Mouse (Mus musculus): ENCODE measurements around the gene Lin28b. TPM values are rescaled to one million over a fixed set of nuclear protein-coding genes. Genes with fewer than 3 reads are reported as not detected.

Lin28b gene
- polyA plus RNA-seq (2016; fragmentation: Nextera tagmentation; extraction: Ambion mirVana): 19.9 and 40.8 TPM in 2 replicates

- Histone ChIP-seq H3K27ac (peak within 1 kb of the TSS; percentile 96), H3K4me1 (replicated peaks) (peaks cover 6% of the 10 kb centered on the region; the same call in 1 of the 2 replicates), H3K9me3 (no peaks in the 10 kb centered on the region), H3K27me3 (ENCODE audit: insufficient read depth, poor library complexity, severe bottlenecking) (no peaks in the 10 kb centered on the region), H3K4me3 (peak within 1 kb of the TSS; percentile 82), H3K36me3 (no peaks in the 10 kb centered on the region)
- DNase-seq (ENCODE audit: low spot score): peak; percentile 79
- under 1% methylated on average over 131 of the region's 139 CpGs for WGBS
Measured at GRCm38 (mm10) chr10:45485761-45486602, at the start of gene Lin28b. Gene Lin28b, minus strand, starts transcription at chr10:45486395.

- no peaks in the 10 kb centered on the region for H3K27me3 ChIP-seq (ENCODE audit: insufficient read depth, poor library complexity, severe bottlenecking)
- no peak for DNase-seq (ENCODE audit: low spot score)
- H3K27ac ChIP-seq: no peak overlapping the region
- no peaks in the 10 kb centered on the region for H3K9me3 ChIP-seq
- H3K4me1 ChIP-seq (replicated peaks): no peaks in the 10 kb centered on the region
- H3K4me3 ChIP-seq: no peak overlapping the region
- WGBS: 71% methylated on average over 2 of the region's 2 CpGs
- H3K36me3 ChIP-seq: no peaks in the 10 kb centered on the region
Measured at GRCm38 (mm10) chr10:45511764-45512163, 25.6 kb upstream of the Lin28b start.

- no peaks in the 10 kb centered on the region for H3K4me1 ChIP-seq (replicated peaks)
- no peak overlapping the region for H3K27ac ChIP-seq
- 90% methylated on average over 3 of the region's 3 CpGs for WGBS
- no peaks in the 10 kb centered on the region for H3K9me3 ChIP-seq
- no peaks in the 10 kb centered on the region for H3K36me3 ChIP-seq
- H3K27me3 ChIP-seq (ENCODE audit: insufficient read depth, poor library complexity, severe bottlenecking): no peaks in the 10 kb centered on the region
- DNase-seq (ENCODE audit: low spot score): no peak
- no peak overlapping the region for H3K4me3 ChIP-seq
Measured at GRCm38 (mm10) chr10:45510662-45511061, 24.5 kb upstream of the Lin28b start.

GRCm38 (mm10) chr10:45500259-45500658, 14.1 kb upstream of the Lin28b start:
- Histone ChIP-seq H3K36me3 (no peaks in the 10 kb centered on the region), H3K27me3 (ENCODE audit: insufficient read depth, poor library complexity, severe bottlenecking) (no peaks in the 10 kb centered on the region), H3K27ac (no peak overlapping the region), H3K9me3 (no peaks in the 10 kb centered on the region), H3K4me1 (replicated peaks) (no peaks in the 10 kb centered on the region), H3K4me3 (no peak overlapping the region)
- DNase-seq (ENCODE audit: low spot score): no peak
- WGBS: 91% methylated on average over 1 of the region's 1 CpGs

- peaks cover 6% of the 10 kb centered on the region; the same call in 1 of the 2 replicates for H3K4me1 ChIP-seq (replicated peaks)
- peak overlapping the region; percentile 96 for H3K27ac ChIP-seq
- no peaks in the 10 kb centered on the region for H3K9me3 ChIP-seq
- peak; percentile 86 for DNase-seq (ENCODE audit: low spot score)
- peak overlapping the region; percentile 82 for H3K4me3 ChIP-seq
- H3K27me3 ChIP-seq (ENCODE audit: insufficient read depth, poor library complexity, severe bottlenecking): no peaks in the 10 kb centered on the region
- under 1% methylated on average over 40 of the region's 40 CpGs for WGBS
- H3K36me3 ChIP-seq: no peaks in the 10 kb centered on the region
Measured at GRCm38 (mm10) chr10:45486603-45486946, 380 bp upstream of the Lin28b start.

- under 1% methylated on average over 32 of the region's 32 CpGs for WGBS
- DNase-seq (ENCODE audit: low spot score): no peak
- no peaks in the 10 kb centered on the region for H3K9me3 ChIP-seq
Measured at GRCm38 (mm10) chr10:45485226-45485760, 902 bp downstream of the Lin28b start.

GRCm38 (mm10) chr10:45483210-45483609, 3.0 kb downstream of the Lin28b start:
- H3K9me3 ChIP-seq: no peaks in the 10 kb centered on the region
- no peak overlapping the region for H3K27ac ChIP-seq
- peaks cover 6% of the 10 kb centered on the region; the same call in 1 of the 2 replicates for H3K4me1 ChIP-seq (replicated peaks)
- 64% methylated on average over 2 of the region's 2 CpGs for WGBS
- no peaks in the 10 kb centered on the region for H3K36me3 ChIP-seq
- peak; percentile 26 for DNase-seq (ENCODE audit: low spot score)
- no peak overlapping the region for H3K4me3 ChIP-seq
- H3K27me3 ChIP-seq (ENCODE audit: insufficient read depth, poor library complexity, severe bottlenecking): no peaks in the 10 kb centered on the region

More at GRCm38 (mm10) chr10:45485226-45485760, 902 bp downstream of the Lin28b start:
- no peaks in the 10 kb centered on the region for H3K36me3 ChIP-seq
- H3K27me3 ChIP-seq (ENCODE audit: insufficient read depth, poor library complexity, severe bottlenecking): no peaks in the 10 kb centered on the region
- H3K27ac ChIP-seq: peak overlapping the region; percentile 96
- H3K4me1 ChIP-seq (replicated peaks): peaks cover 6% of the 10 kb centered on the region; the same call in 1 of the 2 replicates
- H3K4me3 ChIP-seq: peak overlapping the region; percentile 82

- no peaks in the 10 kb centered on the region for H3K9me3 ChIP-seq
- H3K4me3 ChIP-seq: peak overlapping the region; percentile 52
- peaks cover 36% of the 10 kb centered on the region for H3K4me1 ChIP-seq (replicated peaks)
- 1% methylated on average over 21 of the region's 21 CpGs for WGBS
- H3K36me3 ChIP-seq: no peaks in the 10 kb centered on the region
- peak; percentile 58 for DNase-seq (ENCODE audit: low spot score)
- peak overlapping the region; percentile 79 for H3K27ac ChIP-seq
- H3K27me3 ChIP-seq (ENCODE audit: insufficient read depth, poor library complexity, severe bottlenecking): no peaks in the 10 kb centered on the region
Measured at GRCm38 (mm10) chr10:45473663-45474333, 12.4 kb downstream of the Lin28b start.

- 2% methylated on average over 5 of the region's 5 CpGs for WGBS
- peak overlapping the region; percentile 79 for H3K27ac ChIP-seq
- H3K4me3 ChIP-seq: peak overlapping the region; percentile 52
- no peaks in the 10 kb centered on the region for H3K36me3 ChIP-seq
- no peaks in the 10 kb centered on the region for H3K9me3 ChIP-seq
- H3K4me1 ChIP-seq (replicated peaks): peaks cover 42% of the 10 kb centered on the region
- H3K27me3 ChIP-seq (ENCODE audit: insufficient read depth, poor library complexity, severe bottlenecking): no peaks in the 10 kb centered on the region
- peak; percentile 28 for DNase-seq (ENCODE audit: low spot score)
Measured at GRCm38 (mm10) chr10:45473143-45473484, 13.1 kb downstream of the Lin28b start.

- Histone ChIP-seq H3K4me3 (peak overlapping the region; percentile 52), H3K27me3 (ENCODE audit: insufficient read depth, poor library complexity, severe bottlenecking) (no peaks in the 10 kb centered on the region), H3K4me1 (replicated peaks) (peaks cover 47% of the 10 kb centered on the region), H3K27ac (peak overlapping the region; percentile 79), H3K36me3 (no peaks in the 10 kb centered on the region), H3K9me3 (no peaks in the 10 kb centered on the region)
- DNase-seq (ENCODE audit: low spot score): no peak
- WGBS: 5% methylated on average over 6 of the region's 6 CpGs
Measured at GRCm38 (mm10) chr10:45472431-45473142, 13.6 kb downstream of the Lin28b start.

- Histone ChIP-seq H3K36me3 (no peaks in the 10 kb centered on the region), H3K4me3 (peak overlapping the region; percentile 69), H3K27me3 (ENCODE audit: insufficient read depth, poor library complexity, severe bottlenecking) (no peaks in the 10 kb centered on the region), H3K9me3 (no peaks in the 10 kb centered on the region), H3K4me1 (replicated peaks) (peaks cover 50% of the 10 kb centered on the region), H3K27ac (peak overlapping the region; percentile 95)
- no peak for DNase-seq (ENCODE audit: low spot score)
- WGBS: 18% methylated on average over 3 of the region's 3 CpGs
Measured at GRCm38 (mm10) chr10:45471321-45471720, 14.9 kb downstream of the Lin28b start.

- Histone ChIP-seq H3K4me1 (replicated peaks) (peaks cover 50% of the 10 kb centered on the region), H3K9me3 (no peaks in the 10 kb centered on the region), H3K27ac (peak overlapping the region; percentile 95), H3K36me3 (no peaks in the 10 kb centered on the region), H3K27me3 (ENCODE audit: insufficient read depth, poor library complexity, severe bottlenecking) (no peaks in the 10 kb centered on the region), H3K4me3 (peak overlapping the region; percentile 69)
- WGBS: 2% methylated on average over 13 of the region's 13 CpGs
- DNase-seq (ENCODE audit: low spot score): no peak
Measured at GRCm38 (mm10) chr10:45470079-45470739, 16.0 kb downstream of the Lin28b start.

Measured in hindbrain, embryonic 10.5 days (tissue).